8 mouse cellular contexts compared by ENCODE assay signal in the genomic region with DNA sequence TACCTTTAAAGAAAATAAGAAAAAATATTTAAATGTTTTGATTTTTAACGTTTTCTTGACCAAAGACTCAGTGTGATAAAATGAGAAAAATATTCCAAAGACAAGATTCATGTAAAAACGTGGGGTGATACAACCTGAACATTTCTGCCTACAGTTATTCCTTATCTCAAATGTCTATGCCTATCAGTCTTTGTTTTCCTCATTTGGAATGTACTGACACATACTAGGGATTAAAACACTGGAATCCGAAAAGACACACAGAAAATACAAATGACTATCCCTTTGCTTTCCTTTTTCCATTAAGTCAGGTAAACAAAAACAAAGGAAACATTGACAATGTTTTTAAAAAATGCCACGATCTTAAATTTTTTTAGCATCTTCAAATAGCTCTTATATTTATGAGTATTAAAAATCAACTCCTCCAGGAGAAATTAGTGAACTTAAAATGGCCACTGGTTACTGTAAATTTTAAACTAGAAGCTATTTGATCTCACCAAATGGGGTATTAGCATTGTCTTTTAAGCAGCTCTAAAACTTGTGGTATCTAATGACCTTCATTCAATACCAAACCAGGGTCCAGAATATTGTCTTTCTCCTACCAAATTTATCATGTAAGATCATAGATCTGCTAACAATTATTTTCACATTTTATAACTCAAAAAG. TPM values are rescaled to one million over a fixed set of nuclear protein-coding genes. Genes with fewer than 3 reads are reported as not detected.
DNase-seq lines count a peak whose midpoint lies in the region; ATAC-seq lines count a peak whose summit lies in the region.
"Had no signal": no experiment of that assay in that cellular context is flagged by ENCODE, and none has a peak within 500 bp of the region (broad histone marks: within the 10 kb centered on the region; RNA-seq: fewer than 3 reads in every experiment).

No protein-coding gene starts in this region.

- H3K36me3 ChIP-seq in lung, embryonic 15.5 days: 0 out of 2 replicates have a peak, but pooled peaks cover 2% of the 10 kb centered on the region
- no peaks in the 10 kb centered on the region for H3K36me3 ChIP-seq in embryonic facial prominence, embryonic 15.5 days
- H3K36me3 ChIP-seq in limb, embryonic 12.5 days: peaks cover 15% of the 10 kb centered on the region
- no peaks in the 10 kb centered on the region for H3K36me3 ChIP-seq in stomach, embryonic 15.5 days

- 2% methylated on average over 4 of the region's 4 CpGs for WGBS in lung, embryonic 15.5 days
- 5% methylated on average over 4 of the region's 4 CpGs for WGBS in embryonic facial prominence, embryonic 15.5 days
- WGBS in limb, embryonic 12.5 days: 25% methylated on average over 4 of the region's 4 CpGs
- WGBS in stomach, embryonic 15.5 days: 4% methylated on average over 4 of the region's 4 CpGs

- no peak for ATAC-seq in lung, embryonic 15.5 days (ENCODE audit: borderline replicate concordance, extremely low read depth, low FRiP score, low TSS enrichment)
- no peak for ATAC-seq in embryonic facial prominence, embryonic 15.5 days (ENCODE audit: insufficient number of reproducible peaks, low FRiP score, low TSS enrichment, low read depth)
- no peak for ATAC-seq in limb, embryonic 12.5 days (ENCODE audit: insufficient number of reproducible peaks, insufficient read depth, low FRiP score, low TSS enrichment, low read depth)
- ATAC-seq in stomach, embryonic 15.5 days (ENCODE audit: insufficient read depth, low FRiP score, low read depth): no peak

- H3K4me1 ChIP-seq in lung, embryonic 15.5 days: peaks cover 18% of the 10 kb centered on the region
- peaks cover 16% of the 10 kb centered on the region for H3K4me1 ChIP-seq in embryonic facial prominence, embryonic 15.5 days
- peaks cover 14% of the 10 kb centered on the region for H3K4me1 ChIP-seq in limb, embryonic 12.5 days (replicated peaks)
- H3K4me1 ChIP-seq in stomach, embryonic 15.5 days: peaks cover 9% of the 10 kb centered on the region

- H3K9ac ChIP-seq in lung, embryonic 15.5 days: peak overlapping the region; percentile 43; the same call in 1 of the 2 replicates
- H3K9ac ChIP-seq in embryonic facial prominence, embryonic 15.5 days: no peak overlapping the region; the same call in 1 of the 2 replicates
- H3K9ac ChIP-seq in limb, embryonic 12.5 days (replicated peaks): peak overlapping the region; percentile 100
- H3K9ac ChIP-seq in stomach, embryonic 15.5 days: no peak overlapping the region

- H3K9me3 ChIP-seq in lung, embryonic 15.5 days: no peaks in the 10 kb centered on the region
- no peaks in the 10 kb centered on the region for H3K9me3 ChIP-seq in embryonic facial prominence, embryonic 15.5 days (replicated peaks)
- no peaks in the 10 kb centered on the region for H3K9me3 ChIP-seq in limb, embryonic 12.5 days
- no peaks in the 10 kb centered on the region for H3K9me3 ChIP-seq in stomach, embryonic 15.5 days

- H3K27me3 ChIP-seq in lung, embryonic 15.5 days: no peaks in the 10 kb centered on the region
- H3K27me3 ChIP-seq in embryonic facial prominence, embryonic 15.5 days: no peaks in the 10 kb centered on the region
- no peaks in the 10 kb centered on the region for H3K27me3 ChIP-seq in limb, embryonic 12.5 days
- H3K27me3 ChIP-seq in stomach, embryonic 15.5 days (replicated peaks): no peaks in the 10 kb centered on the region

- peak overlapping the region; percentile 100 for H3K4me3 ChIP-seq in lung, embryonic 15.5 days
- H3K4me3 ChIP-seq in embryonic facial prominence, embryonic 15.5 days (replicated peaks): peak overlapping the region; percentile 80
- peak overlapping the region; percentile 100 for H3K4me3 ChIP-seq in limb, embryonic 12.5 days (replicated peaks)
- H3K4me3 ChIP-seq in stomach, embryonic 15.5 days (replicated peaks): no peak overlapping the region; the same call in 1 of the 2 replicates

- DNase-seq in lung, postnatal 36 days: no peak
- no peak for DNase-seq in gastrocnemius, postnatal 4 days (ENCODE audit: low spot score in 2 of 2)
- DNase-seq in layer of hippocampus, postnatal 25 days (ENCODE audit: extremely low spot score in 1 of 2, low spot score in 1 of 2): no peak
- DNase-seq: adrenal gland, postnatal 14 days had no signal

- no peak overlapping the region for H3K27ac ChIP-seq in lung, embryonic 15.5 days
- H3K27ac ChIP-seq in embryonic facial prominence, embryonic 15.5 days (replicated peaks): no peak overlapping the region
- H3K27ac ChIP-seq in limb, embryonic 12.5 days: no peak overlapping the region
- no peak overlapping the region for H3K27ac ChIP-seq in stomach, embryonic 15.5 days

- peak overlapping the region; percentile 49 for H3K4me2 ChIP-seq in lung, embryonic 15.5 days
- peak overlapping the region; percentile 39 for H3K4me2 ChIP-seq in embryonic facial prominence, embryonic 15.5 days (replicated peaks)
- H3K4me2 ChIP-seq in limb, embryonic 12.5 days: peak overlapping the region; percentile 61
- H3K4me2 ChIP-seq in stomach, embryonic 15.5 days: peak overlapping the region; percentile 37

RNA-seq across cellular contexts. Expression of a gene that starts 14.4 kb away (rescaled TPM):
- 48.8 and 59.0 TPM in 2 replicates for polyA plus RNA-seq in lung, embryonic 15.5 days (2015; fragmentation: Nextera tagmentation; extraction: Ambion mirVana)
- polyA plus RNA-seq in embryonic facial prominence, embryonic 15.5 days (2015; fragmentation: Nextera tagmentation; extraction: Ambion mirVana): 46.7 and 53.0 TPM in 2 replicates
- polyA plus RNA-seq in limb, embryonic 12.5 days (2016; fragmentation: Nextera tagmentation; extraction: Ambion mirVana): 66.8 and 70.3 TPM in 2 replicates
- polyA plus RNA-seq in stomach, embryonic 15.5 days (2015; fragmentation: Nextera tagmentation; extraction: Ambion mirVana): 43.3 and 48.8 TPM in 2 replicates
- total RNA-seq in gastrocnemius, postnatal 4 days (2021): 10 to 100 TPM; 54.1 to 72.1 TPM
- total RNA-seq in layer of hippocampus, postnatal 25 days (2021): 10 to 100 TPM; 44.2 to 53.1 TPM

Comparison
In these comparisons a context has a peak if more than half of its experiments do, and no peak if none do; other contexts are left out.
1. H3K9ac ChIP-seq: peak in lung, embryonic 15.5 days (single experiment) and limb, embryonic 12.5 days (single experiment); none in embryonic facial prominence, embryonic 15.5 days (single experiment) and stomach, embryonic 15.5 days (single experiment).
2. Peak in every context shown above with its lines, with median percentiles within 50 percentile points of each other: H3K4me2 ChIP-seq.